Mouse (Mus musculus) CH12.LX (cell line): ENCODE data around the gene Ppt1. TPM values are rescaled to one million over a fixed set of nuclear protein-coding genes. Genes with fewer than 3 reads are reported as not detected.

Experiments
- DNase-seq: peaks from one replicate; pipeline ENCODE4 v3.0.0-alpha.2; 2013; ENCODE audit errors: extremely low read depth
- H3K27ac ChIP-seq: 2 replicates; pipeline ENCODE4 v1.5.1; 2012; ENCODE audit warnings: low read depth, mild to moderate bottlenecking, control low read depth, moderate library complexity; ENCODE audit not compliant: insufficient read depth
- H3K27me3 ChIP-seq: replicated peaks from 2 replicates; pipeline ENCODE3; 2012; ENCODE audit warnings: inconsistent platforms
- H3K36me3 ChIP-seq, 2 experiments: replicated peaks in 1 of 2; 2 replicates each; pipeline versions ENCODE3 to v1.6.1; 2012; ENCODE audit warnings: inconsistent platforms in 1 of 2, low read length in 1 of 2, mild to moderate bottlenecking in 1 of 2, mixed read lengths in 1 of 2, moderate library complexity in 1 of 2; ENCODE audit not compliant: control insufficient read depth in 1 of 2, insufficient read depth in 1 of 2
- H3K4me1 ChIP-seq, 2 experiments: 2 replicates each; pipeline ENCODE4 v1.6.1; 2012; ENCODE audit warnings: inconsistent platforms in 1 of 2, moderate library complexity in 1 of 2; ENCODE audit not compliant: insufficient read depth in 2 of 2, control insufficient read depth in 1 of 2
- H3K4me2 ChIP-seq: 2 replicates; pipeline ENCODE4 v1.6.1; 2012; ENCODE audit warnings: low read depth, mild to moderate bottlenecking, control low read depth; ENCODE audit not compliant: poor library complexity, insufficient read depth, severe bottlenecking
- H3K4me3 ChIP-seq, 3 experiments: fragments of 150-350 bp in 1 of 3; sonication (generic) in 1 of 3; replicated peaks in 1 of 3; 2 replicates each; pipeline versions ENCODE3 to v1.5.1; 2011 to 2012; ENCODE audit warnings: low read depth in 2 of 3, low read length in 2 of 3, mild to moderate bottlenecking in 2 of 3, moderate library complexity in 2 of 3, control low read depth in 1 of 3, improper control_type of control experiment in 1 of 3, inconsistent platforms in 1 of 3, mixed read lengths in 1 of 3; ENCODE audit not compliant: poor library complexity in 1 of 3
- H3K79me2 ChIP-seq: replicated peaks from 2 replicates; pipeline ENCODE4 v1.6.1; 2012; ENCODE audit warnings: mild to moderate bottlenecking, moderate library complexity; ENCODE audit not compliant: control insufficient read depth, poor library complexity, insufficient read depth, severe bottlenecking; ENCODE audit errors: extremely low read depth
- H3K9ac ChIP-seq: 2 replicates; pipeline ENCODE4 v1.6.1; 2012; ENCODE audit warnings: low read depth, mild to moderate bottlenecking, control low read depth, moderate library complexity; ENCODE audit not compliant: insufficient read depth
- H3K9me3 ChIP-seq: replicated peaks from 2 replicates; pipeline ENCODE3; 2012; ENCODE audit warnings: low read length, inconsistent platforms, mixed read lengths
- CHD1 ChIP-seq: IDR thresholded peaks from 2 replicates; pipeline ENCODE4 v1.6.1; 2012; ENCODE audit warnings: low read depth, low read length, improper control_type of control experiment, inconsistent platforms
- CTCF ChIP-seq, 2 experiments: IDR thresholded peaks in 1 of 2; conservative IDR thresholded peaks in 1 of 2; 2 replicates each; pipeline ENCODE4 v1.5.1; 2011 to 2012; ENCODE audit warnings: low read depth in 2 of 2, low read length in 2 of 2, improper control_type of control experiment in 1 of 2, inconsistent platforms in 1 of 2, mild to moderate bottlenecking in 1 of 2, moderate library complexity in 1 of 2
- ETS1 ChIP-seq: conservative IDR thresholded peaks from 2 replicates; pipeline ENCODE4 v1.6.1; 2012; ENCODE audit warnings: low read depth, mild to moderate bottlenecking, inconsistent platforms, low read length, improper control_type of control experiment, moderate library complexity
- IRF4 ChIP-seq: IDR thresholded peaks from 2 replicates; pipeline ENCODE4 v1.6.1; 2014; ENCODE audit warnings: low read depth, mild to moderate bottlenecking, inconsistent platforms, low read length, improper control_type of control experiment
- JUND ChIP-seq: conservative IDR thresholded peaks from 2 replicates; pipeline ENCODE4 v1.6.1; 2011; ENCODE audit warnings: low read depth, low read length, improper control_type of control experiment
- KAT2A ChIP-seq: IDR thresholded peaks from 2 replicates; pipeline ENCODE4 v1.6.1; 2012; ENCODE audit warnings: low read length, improper control_type of control experiment, inconsistent platforms; ENCODE audit not compliant: insufficient replicate concordance
- MAFK ChIP-seq: IDR thresholded peaks from 2 replicates; pipeline ENCODE4 v1.6.1; 2011; ENCODE audit warnings: low read length, improper control_type of control experiment; ENCODE audit not compliant: insufficient replicate concordance
- POLR2AphosphoS2 ChIP-seq: IDR thresholded peaks from 2 replicates; pipeline ENCODE4 v1.6.1; 2011; ENCODE audit warnings: low read depth, low read length, improper control_type of control experiment
- RAD21 ChIP-seq: IDR thresholded peaks from 2 replicates; pipeline ENCODE4 v1.6.1; 2011; ENCODE audit warnings: low read depth, mild to moderate bottlenecking, low read length, improper control_type of control experiment, moderate library complexity
- TBP ChIP-seq: conservative IDR thresholded peaks from 2 replicates; pipeline ENCODE4 v1.6.1; 2011; ENCODE audit warnings: low read depth, low read length, improper control_type of control experiment
- USF1 ChIP-seq: IDR thresholded peaks from 2 replicates; pipeline ENCODE4 v1.6.1; 2014; ENCODE audit warnings: low read depth, mild to moderate bottlenecking, inconsistent platforms, low read length, improper control_type of control experiment
- USF2 ChIP-seq: conservative IDR thresholded peaks from 2 replicates; pipeline ENCODE4 v1.6.1; 2011; ENCODE audit warnings: low read depth, low read length, improper control_type of control experiment
- ZKSCAN1 ChIP-seq: IDR thresholded peaks from 2 replicates; pipeline ENCODE4 v1.6.1; 2012; ENCODE audit warnings: low read depth, inconsistent platforms, low read length, improper control_type of control experiment, borderline replicate concordance
- dilution Hi-C: fragments of 300-500 bp; cut with MboI; formaldehyde crosslinking; loops from 2 replicates; pipeline ENCODE4 v1.14.3; 2020; ENCODE audit warnings: low sequenced_read_pairs; ENCODE audit not compliant: extremely low pct_unique_long_range_greater_than_20kb, extremely low pct_ligation_motif_present
- in situ Hi-C: fragments of 300-500 bp; cut with MboI; formaldehyde crosslinking; loops from 3 replicates; pipeline ENCODE4 v1.14.3; 2019; ENCODE audit warnings: low sequenced_read_pairs, low pct_ligation_motif_present, low pct_unique_long_range_greater_than_20kb, mixed read lengths
- polyA plus RNA-seq: library from polyadenylated mRNA; unstranded; fragments of >175 nt; gene quantifications from 2 replicates; pipeline ENCODE4 v1.2.1, GENCODE M21; 2012; ENCODE audit warnings: low read depth; ENCODE audit not compliant: insufficient read length
- total RNA-seq, 2 experiments: library from RNA; depleted of rRNA; stranded (reverse); fragments of 300-350 nt in 1 of 2; fragments of >200 nt in 1 of 2; gene quantifications; 2 replicates each; pipeline ENCODE4 v1.2.3; 2012 to 2014

Gene Ppt1
- total and polyA plus RNA-seq, 3 experiments, result 23.8 to 30.7 (median 23.9) TPM

DNA sequence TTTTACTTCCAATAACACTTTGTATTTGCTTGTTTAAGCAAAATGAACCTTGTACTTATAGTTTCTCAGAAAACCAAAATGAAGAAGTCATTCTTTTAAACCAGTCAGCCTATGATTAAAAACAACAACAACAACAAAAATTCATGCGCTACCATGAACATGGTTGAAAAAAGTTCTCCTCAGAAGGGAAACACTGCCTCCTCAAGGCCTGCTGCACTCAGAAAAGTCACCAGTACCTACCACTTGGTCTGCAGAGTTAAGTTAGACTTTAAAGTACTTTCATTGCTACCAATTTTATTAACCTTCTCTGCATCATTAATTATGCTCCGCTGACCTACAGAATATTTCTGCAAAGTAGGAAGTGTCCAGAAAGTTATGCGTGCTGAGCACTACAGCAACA is 47.3 kb downstream of the Ppt1 start:
- peaks cover 62% of the 10 kb centered on the region for H3K79me2 ChIP-seq
- H3K36me3 ChIP-seq, result peaks cover 0 to 9% of the 10 kb centered on the region in 2 experiments
- no peaks in the 10 kb centered on the region for H3K27me3 ChIP-seq
- dilution Hi-C loops, result no loop called here
- H3K4me1 ChIP-seq, result peaks cover 4 to 59% of the 10 kb centered on the region in 2 experiments; a peak in 3 of 4 replicates
- H3K9ac ChIP-seq, result peak overlapping the region; percentile 83; the same call in 1 of the 2 replicates
- peak overlapping the region; percentile 83 for H3K4me2 ChIP-seq
- no peaks in the 10 kb centered on the region for H3K9me3 ChIP-seq
- DNase-seq, result no peak
- H3K27ac ChIP-seq, result no peak overlapping the region
- no peak for TF ChIP-seq USF2
- TF ChIP-seq ZKSCAN1, result no peak
- peak in 1 of 2 experiments; percentile 34; a peak in 1 of 4 replicates for TF ChIP-seq CTCF (conservative IDR thresholded peaks at IDR 0.05 in 1 of 2, IDR thresholded peaks at IDR 0.05 in 1 of 2; ENCODE audit: low read depth in 2 of 2, low read length in 2 of 2)
- TF ChIP-seq RAD21, result peak; percentile 28
- no peak for TF ChIP-seq KAT2A
- TF ChIP-seq CHD1, result no peak
- no peak for TF ChIP-seq POLR2AphosphoS2
- TF ChIP-seq JUND, result no peak
- TF ChIP-seq, all 38 proteins: peak for 2
- in situ Hi-C loops, result no loop called here
- H3K4me3 ChIP-seq, result peak overlapping the region in 2 of 3 experiments; percentile 9 to 88

DNA sequence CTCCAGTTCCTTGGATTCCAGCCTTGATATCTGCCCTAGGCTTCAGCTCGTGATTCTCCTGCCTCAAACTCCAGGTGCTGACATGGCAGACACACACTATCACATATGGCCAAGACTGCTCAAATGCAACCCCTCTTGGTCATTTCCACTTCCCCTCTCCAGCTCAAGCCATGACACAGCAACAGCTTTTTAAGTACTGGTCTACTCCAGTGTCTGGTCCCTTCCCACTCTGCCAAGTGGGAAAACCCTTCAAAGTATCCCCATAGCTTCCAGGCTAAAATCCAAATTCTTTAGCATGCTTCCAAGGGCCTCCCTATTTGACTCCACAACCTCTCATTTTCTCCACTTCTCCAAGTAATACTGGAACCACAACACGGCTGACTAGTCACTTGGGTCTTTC is 48.0 kb downstream of the Ppt1 start:
- in situ Hi-C loops (no loop called here), dilution Hi-C loops (no loop called here)
- peaks cover 0 to 51% of the 10 kb centered on the region in 2 experiments; a peak in 2 of 4 replicates for H3K4me1 ChIP-seq
- peak overlapping the region; percentile 83 for H3K4me2 ChIP-seq
- H3K27ac ChIP-seq, result no peak overlapping the region
- DNase-seq, result no peak
- peak overlapping the region; percentile 83 for H3K9ac ChIP-seq
- peaks cover 55% of the 10 kb centered on the region for H3K79me2 ChIP-seq
- no peak for TF ChIP-seq JUND
- no peak for TF ChIP-seq MAFK
- TF ChIP-seq IRF4, result no peak
- TF ChIP-seq KAT2A, result no peak
- no peak for TF ChIP-seq ETS1
- no peak for TF ChIP-seq TBP
- no peak for TF ChIP-seq USF1
- H3K9me3 ChIP-seq, result no peaks in the 10 kb centered on the region
- no peaks in the 10 kb centered on the region for H3K27me3 ChIP-seq
- H3K36me3 ChIP-seq, result peaks cover 0 to 7% of the 10 kb centered on the region in 2 experiments
- H3K4me3 ChIP-seq, result peak overlapping the region; percentile 70 to 95 (median 88)
